Mouse (Mus musculus) lung, embryonic 14.5 days (tissue): ENCODE measurements around the gene Olfr1145. TPM values are rescaled to one million over a fixed set of nuclear protein-coding genes. Genes with fewer than 3 reads are reported as not detected.

Source experiments
- ATAC-seq: fragments of 200-750 bp; cut with Nextera tagmentation; 2 replicates; pipeline ENCODE4 v1.8.0; 2017; ENCODE audit warnings: mild to moderate bottlenecking, moderate TSS enrichment, moderate library complexity; ENCODE audit not compliant: insufficient read depth
- DNase-seq: peaks from one replicate; pipeline ENCODE4 v3.0.0-alpha.2; 2015
- H3K27ac ChIP-seq: fragments of 300-500 bp; sonication (generic); 2 replicates; pipeline ENCODE4 v1.5.1; 2014; ENCODE audit warnings: low read depth, mild to moderate bottlenecking, moderate library complexity
- H3K27me3 ChIP-seq: fragments of 300-500 bp; sonication (generic); 2 replicates; pipeline ENCODE4 v1.6.1; 2014; ENCODE audit warnings: low read length, control low read depth; ENCODE audit not compliant: insufficient read depth
- H3K36me3 ChIP-seq: fragments of 300-500 bp; sonication (generic); 2 replicates; pipeline ENCODE4 v1.6.1; 2014; ENCODE audit warnings: control low read depth; ENCODE audit not compliant: insufficient read depth
- H3K4me1 ChIP-seq: fragments of 300-500 bp; sonication (generic); 2 replicates; pipeline ENCODE4 v1.6.1; 2014; ENCODE audit warnings: antibody characterized with exemption, control low read depth; ENCODE audit not compliant: insufficient read depth
- H3K4me2 ChIP-seq: fragments of 300-500 bp; sonication (generic); 2 replicates; pipeline ENCODE4 v1.6.1; 2014; ENCODE audit warnings: mild to moderate bottlenecking
- H3K4me3 ChIP-seq: fragments of 300-500 bp; sonication (generic); 2 replicates; pipeline ENCODE4 v1.5.1; 2014; ENCODE audit warnings: low read depth, low read length
- H3K9ac ChIP-seq: fragments of 300-500 bp; sonication (generic); 2 replicates; pipeline ENCODE4 v1.6.1; 2014
- H3K9me3 ChIP-seq: fragments of 300-500 bp; sonication (generic); 2 replicates; pipeline ENCODE4 v1.6.1; 2016; ENCODE audit warnings: low read depth, low read length, control low read depth
- CTCF ChIP-seq: IDR thresholded peaks from 2 replicates; pipeline ENCODE4 v1.5.1; 2016; ENCODE audit warnings: antibody characterized with exemption, low read depth
- WGBS: fragments of 180-500 bp; shearing (Covaris S2); extraction: QIAGEN DNeasy Blood & Tissue Kit; methylation state at CpG from one replicate; pipeline ENCODE4 v1.1.7; 2014; 5-methylcytosine and 5-hydroxymethylcytosine counted together
- polyA plus RNA-seq: library from polyadenylated mRNA; unstranded; fragments of >200 nt; fragmentation: Nextera tagmentation; extraction: Ambion mirVana; gene quantifications from 2 replicates; pipeline ENCODE4 v1.2.1, GENCODE M21; 2014

Olfr1145 gene
- polyA plus RNA-seq: not detected in 2 replicates

DNA sequence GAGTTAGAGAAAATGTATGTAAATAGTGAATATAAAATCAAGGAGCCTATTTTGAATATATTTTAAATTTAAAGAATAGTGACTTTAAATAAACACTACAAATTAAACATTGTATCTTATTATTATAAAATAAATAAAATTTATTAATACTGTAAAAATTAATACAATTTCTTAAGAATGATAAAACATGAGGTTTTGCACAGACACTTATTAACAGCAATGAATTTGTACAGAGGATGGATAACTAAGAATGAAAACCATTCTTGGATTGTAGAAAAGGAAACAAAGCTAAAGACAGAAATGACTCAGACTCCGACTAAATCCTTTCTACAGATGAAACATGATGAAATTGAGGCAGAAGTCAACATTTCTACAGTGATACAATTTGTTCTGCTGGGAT, at the start of gene Olfr1145:
Olfr1145 (plus strand) TSS at position 301 of the 400 bp plus-strand sequence.
- no peak for TF ChIP-seq CTCF
- no peak for DNase-seq
- 75% methylated on average over 1 of the region's 1 CpGs for WGBS
- no peak for ATAC-seq
- Histone ChIP-seq H3K36me3 (no peaks in the 10 kb centered on the region), H3K9me3 (no peaks in the 10 kb centered on the region), H3K27ac (no peak within 1 kb of the TSS), H3K27me3 (no peaks in the 10 kb centered on the region), H3K4me1 (no peaks in the 10 kb centered on the region), H3K4me2 (no peak within 1 kb of the TSS), H3K9ac (no peak within 1 kb of the TSS), H3K4me3 (no peak within 1 kb of the TSS)

GRCm38 (mm10) chr2:87776143-87776542, 33.5 kb upstream of the Olfr1145 start:
- DNase-seq (no peak), ATAC-seq (no peak)
- H3K27ac ChIP-seq: no peak overlapping the region
- no peak overlapping the region for H3K9ac ChIP-seq
- TF ChIP-seq CTCF: no peak
- no peaks in the 10 kb centered on the region for H3K9me3 ChIP-seq
- no peak overlapping the region for H3K4me2 ChIP-seq
- WGBS: 33% methylated on average over 1 of the region's 1 CpGs
- no peaks in the 10 kb centered on the region for H3K36me3 ChIP-seq
- no peaks in the 10 kb centered on the region for H3K4me1 ChIP-seq
- H3K27me3 ChIP-seq: no peaks in the 10 kb centered on the region
- H3K4me3 ChIP-seq: no peak overlapping the region

DNA sequence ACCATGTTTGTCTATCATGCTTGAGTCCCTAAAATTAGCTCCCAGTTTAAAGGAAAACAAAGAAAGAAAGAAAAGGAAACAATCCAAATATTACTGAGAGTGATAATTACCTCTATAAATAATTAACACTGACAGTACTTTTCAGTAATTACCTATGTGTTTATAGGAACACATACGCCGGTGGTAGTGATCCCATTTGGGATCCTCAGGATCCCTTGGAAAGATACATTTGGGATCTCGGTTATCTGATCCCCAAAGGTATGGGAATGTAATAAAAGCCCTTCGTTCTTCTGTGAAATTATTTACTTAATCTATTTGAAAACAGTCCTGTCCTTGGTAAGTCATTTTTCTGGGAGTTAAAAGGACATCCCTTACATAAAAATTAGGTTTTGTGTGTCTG, 30.4 kb upstream of the Olfr1145 start, which contains the start of gene Olfr152:
Olfr152 (plus strand) TSS at position 301 of the 400 bp plus-strand sequence.
- Histone ChIP-seq H3K36me3 (no peaks in the 10 kb centered on the region), H3K4me3 (no peak within 1 kb of the TSS), H3K4me1 (no peaks in the 10 kb centered on the region), H3K27me3 (no peaks in the 10 kb centered on the region), H3K27ac (no peak within 1 kb of the TSS), H3K4me2 (no peak within 1 kb of the TSS), H3K9me3 (no peaks in the 10 kb centered on the region), H3K9ac (no peak within 1 kb of the TSS)
- no peak for TF ChIP-seq CTCF
- ATAC-seq (no peak), DNase-seq (no peak)
- WGBS: 63% methylated on average over 4 of the region's 4 CpGs

GRCm38 (mm10) chr2:87800292-87800691, 9.3 kb upstream of the Olfr1145 start, which contains the start of gene Olfr1143:
Gene Olfr1143, plus strand, starts transcription at chr2:87800592.
- DNase-seq: no peak
- no peaks in the 10 kb centered on the region for H3K27me3 ChIP-seq
- no peaks in the 10 kb centered on the region for H3K36me3 ChIP-seq
- H3K27ac ChIP-seq: no peak within 1 kb of the TSS
- TF ChIP-seq CTCF: no peak
- H3K9ac ChIP-seq: no peak within 1 kb of the TSS
- H3K4me3 ChIP-seq: no peak within 1 kb of the TSS
- ATAC-seq: no peak
- H3K4me1 ChIP-seq: no peaks in the 10 kb centered on the region
- no peaks in the 10 kb centered on the region for H3K9me3 ChIP-seq
- no peak within 1 kb of the TSS for H3K4me2 ChIP-seq

DNA sequence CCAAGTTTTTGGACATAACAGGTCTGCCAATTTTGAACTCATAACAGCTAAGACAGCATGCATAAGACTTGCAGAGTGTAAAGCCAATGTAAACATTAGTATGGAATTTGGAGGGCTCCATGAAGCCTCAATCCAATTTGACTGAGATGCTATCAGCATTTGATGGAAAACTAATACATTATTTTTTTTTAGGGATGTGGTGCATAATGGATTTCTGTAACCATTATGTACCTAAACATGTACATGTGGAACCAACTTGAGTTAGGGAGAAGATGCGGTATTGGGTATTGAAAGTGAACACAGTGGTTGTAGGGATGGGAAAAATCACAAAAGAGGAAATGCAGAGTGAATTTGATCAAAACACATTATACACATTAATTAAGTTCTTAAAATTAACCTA, 20.6 kb downstream of the Olfr1145 start, which contains the start of gene Olfr1148:
Olfr1148 (plus strand) TSS at position 301 of the 400 bp plus-strand sequence.
- no peaks in the 10 kb centered on the region for H3K27me3 ChIP-seq
- H3K9me3 ChIP-seq: no peaks in the 10 kb centered on the region
- WGBS: 81% methylated on average over 1 of the region's 1 CpGs
- no peaks in the 10 kb centered on the region for H3K36me3 ChIP-seq
- ATAC-seq (no peak), DNase-seq (no peak)
- no peaks in the 10 kb centered on the region for H3K4me1 ChIP-seq
- H3K4me3 ChIP-seq: no peak within 1 kb of the TSS
- TF ChIP-seq CTCF: no peak
- no peak within 1 kb of the TSS for H3K27ac ChIP-seq
- no peak within 1 kb of the TSS for H3K4me2 ChIP-seq
- no peak within 1 kb of the TSS for H3K9ac ChIP-seq

DNA sequence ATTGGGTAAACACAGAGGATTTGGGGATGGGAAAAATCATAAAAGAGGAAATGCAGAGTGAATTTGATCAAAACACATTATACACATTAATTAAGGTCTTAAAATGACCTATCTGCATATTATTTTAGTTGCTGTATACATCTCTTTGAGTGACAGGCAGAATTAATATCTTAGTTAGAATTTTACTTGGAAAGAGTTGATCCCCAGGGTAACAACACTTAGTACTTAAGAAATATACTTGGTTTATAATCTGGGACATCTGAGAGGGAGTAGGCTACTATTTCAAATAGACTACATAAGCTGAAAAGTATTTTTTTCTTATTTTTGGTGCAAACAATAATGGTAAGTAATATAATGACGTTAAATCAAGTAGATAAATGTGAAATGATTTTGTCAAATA, 34.1 kb downstream of the Olfr1145 start, which contains the start of gene Olfr1150-ps1:
Olfr1150-ps1 (plus strand) TSS at position 301 of the 400 bp plus-strand sequence.
- Histone ChIP-seq H3K27me3 (no peaks in the 10 kb centered on the region), H3K27ac (no peak within 1 kb of the TSS), H3K4me3 (no peak within 1 kb of the TSS), H3K4me2 (no peak within 1 kb of the TSS), H3K36me3 (no peaks in the 10 kb centered on the region), H3K4me1 (no peaks in the 10 kb centered on the region), H3K9ac (no peak within 1 kb of the TSS), H3K9me3 (no peaks in the 10 kb centered on the region)
- ATAC-seq: no peak
- WGBS: 71% methylated on average over 1 of the region's 1 CpGs
- no peak for DNase-seq
- TF ChIP-seq CTCF: no peak

- ATAC-seq: no peak
Measured at GRCm38 (mm10) chr2:87855562-87855961, 45.9 kb downstream of the Olfr1145 start, which contains the start of gene Olfr1151. Gene Olfr1151, plus strand, starts transcription at chr2:87855862.

More at GRCm38 (mm10) chr2:87855562-87855961, 45.9 kb downstream of the Olfr1145 start, which contains the start of gene Olfr1151:
- no peak for TF ChIP-seq CTCF
- no peak for DNase-seq
- Histone ChIP-seq H3K36me3 (no peaks in the 10 kb centered on the region), H3K4me1 (no peaks in the 10 kb centered on the region), H3K27ac (no peak within 1 kb of the TSS), H3K4me2 (no peak within 1 kb of the TSS), H3K27me3 (no peaks in the 10 kb centered on the region), H3K9me3 (no peaks in the 10 kb centered on the region), H3K9ac (no peak within 1 kb of the TSS), H3K4me3 (no peak within 1 kb of the TSS)
- WGBS: 82% methylated on average over 1 of the region's 1 CpGs

Other genes with a start within 250 kb of the Olfr1145 start
- not detected in 2 replicates for gene Olfr1129, start 235.9 kb upstream of the Olfr1145 start, polyA plus RNA-seq
- gene Olfr1130, start 203.6 kb upstream of the Olfr1145 start, polyA plus RNA-seq: not detected in 2 replicates
- gene Olfr1131, start 182.7 kb upstream of the Olfr1145 start, polyA plus RNA-seq: not detected in 2 replicates
- gene Olfr1132, start 172.3 kb upstream of the Olfr1145 start, polyA plus RNA-seq: not detected in 2 replicates
- not detected in 2 replicates for gene Olfr1133, start 162.4 kb upstream of the Olfr1145 start, polyA plus RNA-seq
- gene Olfr1134, start 151.4 kb upstream of the Olfr1145 start, polyA plus RNA-seq: not detected in 2 replicates
- gene Olfr1135, start 136.2 kb upstream of the Olfr1145 start, polyA plus RNA-seq: not detected in 2 replicates
- not detected in 2 replicates for gene Olfr1136, start 115.9 kb upstream of the Olfr1145 start, polyA plus RNA-seq
- not detected in 2 replicates for gene Olfr1137, start 96.6 kb upstream of the Olfr1145 start, polyA plus RNA-seq
- not detected in 2 replicates for gene Olfr1138, start 69.8 kb upstream of the Olfr1145 start, polyA plus RNA-seq
- gene Olfr1140, start 66.1 kb upstream of the Olfr1145 start, polyA plus RNA-seq: not detected in 2 replicates
- not detected in 2 replicates for gene Olfr1141, start 55.8 kb upstream of the Olfr1145 start, polyA plus RNA-seq
- gene Olfr152, start 30.3 kb upstream of the Olfr1145 start, polyA plus RNA-seq: not detected in 2 replicates
- not detected in 2 replicates for gene Olfr1143, start 9.2 kb upstream of the Olfr1145 start, polyA plus RNA-seq
- gene Olfr1148, start 20.7 kb downstream of the Olfr1145 start, polyA plus RNA-seq: not detected in 2 replicates
- not detected in 2 replicates for gene Olfr1150-ps1, start 34.2 kb downstream of the Olfr1145 start, polyA plus RNA-seq
- not detected in 2 replicates for gene Olfr1151, start 46.0 kb downstream of the Olfr1145 start, polyA plus RNA-seq
- not detected in 2 replicates for gene Olfr1152, start 56.7 kb downstream of the Olfr1145 start, polyA plus RNA-seq
- gene Olfr1153, start 85.1 kb downstream of the Olfr1145 start, polyA plus RNA-seq: not detected in 2 replicates
- gene Olfr1154, start 95.3 kb downstream of the Olfr1145 start, polyA plus RNA-seq: not detected in 2 replicates
- gene Olfr1155, start 135.3 kb downstream of the Olfr1145 start, polyA plus RNA-seq: not detected in 2 replicates
- gene Olfr1156, start 143.3 kb downstream of the Olfr1145 start, polyA plus RNA-seq: not detected in 2 replicates
- gene Olfr1157, start 158.5 kb downstream of the Olfr1145 start, polyA plus RNA-seq: not detected in 2 replicates
- not detected in 2 replicates for gene Olfr74, start 164.8 kb downstream of the Olfr1145 start, polyA plus RNA-seq
- not detected in 2 replicates for gene Olfr1158, start 180.3 kb downstream of the Olfr1145 start, polyA plus RNA-seq
- gene Olfr1160, start 198.4 kb downstream of the Olfr1145 start, polyA plus RNA-seq: not detected in 2 replicates
- gene Olfr1161, start 213.0 kb downstream of the Olfr1145 start, polyA plus RNA-seq: not detected in 2 replicates
- gene Olfr73, start 227.9 kb downstream of the Olfr1145 start, polyA plus RNA-seq: not detected in 2 replicates
- not detected in 2 replicates for gene Olfr1162, start 241.3 kb downstream of the Olfr1145 start, polyA plus RNA-seq